Mouse (Mus musculus): ENCODE data around the gene Kifc5b. TPM values are rescaled to one million over a fixed set of nuclear protein-coding genes. Genes with fewer than 3 reads are reported as not detected.

The Kifc5b gene
- polyA plus RNA-seq, 1 experiment from 2014 or later, result 9.0 TPM

DNA sequence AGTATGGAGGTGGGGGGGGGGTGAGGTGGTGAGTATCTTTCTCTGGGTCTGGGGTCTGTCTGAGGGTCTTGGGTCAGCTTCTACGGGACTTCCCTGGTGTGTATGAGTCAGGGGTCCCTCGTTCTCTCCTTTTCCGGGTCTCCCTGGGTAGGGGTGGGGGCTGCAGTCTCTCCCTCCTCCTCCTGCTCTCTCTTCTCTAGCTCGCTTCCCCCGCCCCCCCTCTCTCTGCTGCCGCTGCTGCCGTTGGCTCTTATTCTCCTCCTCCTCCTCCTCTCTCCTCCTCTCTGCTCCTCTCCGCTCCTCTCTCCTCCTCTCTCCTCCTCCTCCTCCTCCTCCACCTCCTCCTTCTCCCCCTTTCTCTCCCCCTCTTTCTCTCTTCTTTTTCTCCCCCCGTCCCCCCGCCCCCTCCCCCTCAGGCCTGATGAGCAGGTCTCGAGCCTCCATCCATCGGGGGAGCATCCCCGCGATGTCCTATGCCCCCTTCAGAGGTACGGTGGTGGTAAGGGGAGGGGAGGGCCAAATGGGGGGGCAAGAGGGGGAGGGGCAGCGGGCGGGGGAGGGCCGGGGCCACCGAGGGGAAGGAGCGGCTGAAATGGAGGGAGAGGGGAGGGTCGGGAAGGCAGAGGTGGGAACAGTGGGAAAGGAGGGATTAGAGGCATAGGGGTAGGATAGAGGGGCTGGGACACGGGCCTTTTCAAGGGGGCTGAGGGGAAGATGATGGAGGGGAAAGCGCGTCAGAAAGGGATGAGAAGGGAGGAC lies 24.3 kb downstream of the Kifc5b start, which contains the start of gene Syngap1:
Gene Syngap1 (plus strand): TSS at position 223 of the 759 bp plus-strand sequence.
- ATAC-seq (ENCODE audit: low read depth), result 0 out of 2 replicates have a peak, but pooled peaks have one; percentile 3
- no peaks in the 10 kb centered on the region for H3K27me3 ChIP-seq (ENCODE audit: control insufficient read depth, insufficient read depth, low read depth, low read length)
- peak within 1 kb of the TSS; percentile 62 for H3K4me2 ChIP-seq (ENCODE audit: low read depth, low read length)
- H3K4me1 ChIP-seq (replicated peaks; ENCODE audit: control insufficient read depth, insufficient read depth, low read length), result peaks cover 25% of the 10 kb centered on the region
- H3K27ac ChIP-seq (ENCODE audit: low read length), result peak within 1 kb of the TSS; percentile 81
- H3K9ac ChIP-seq (ENCODE audit: low read length), result peak within 1 kb of the TSS; percentile 65
- H3K9me3 ChIP-seq (ENCODE audit: control insufficient read depth, low read length), result no peaks in the 10 kb centered on the region
- H3K4me3 ChIP-seq (ENCODE audit: low read length), result peak within 1 kb of the TSS; percentile 75
- 4% methylated on average over 22 of the region's 24 CpGs for WGBS
- H3K36me3 ChIP-seq (ENCODE audit: control insufficient read depth, insufficient read depth, low read length), result no peaks in the 10 kb centered on the region

- peak overlapping the region; percentile 34 for H3K9ac ChIP-seq (ENCODE audit: low read length)
- peaks cover 27% of the 10 kb centered on the region for H3K4me1 ChIP-seq (replicated peaks; ENCODE audit: control insufficient read depth, insufficient read depth, low read length)
- H3K4me2 ChIP-seq (ENCODE audit: low read depth, low read length), result peak overlapping the region; percentile 50
- H3K36me3 ChIP-seq (ENCODE audit: control insufficient read depth, insufficient read depth, low read length), result no peaks in the 10 kb centered on the region
- no peaks in the 10 kb centered on the region for H3K27me3 ChIP-seq (ENCODE audit: control insufficient read depth, insufficient read depth, low read depth, low read length)
- no peak for ATAC-seq (ENCODE audit: low read depth)
- H3K9me3 ChIP-seq (ENCODE audit: control insufficient read depth, low read length), result no peaks in the 10 kb centered on the region
- H3K27ac ChIP-seq (ENCODE audit: low read length), result no peak overlapping the region
- peak overlapping the region; percentile 42 for H3K4me3 ChIP-seq (ENCODE audit: low read length)
- WGBS, result 17% methylated on average over 4 of the region's 4 CpGs
Observed at GRCm38 (mm10) chr17:26941841-26942570, 25.1 kb downstream of the Kifc5b start.

- Histone ChIP-seq H3K27me3 (ENCODE audit: control insufficient read depth, insufficient read depth, low read depth, low read length) (no peaks in the 10 kb centered on the region), H3K4me1 (replicated peaks; ENCODE audit: control insufficient read depth, insufficient read depth, low read length) (peaks cover 27% of the 10 kb centered on the region), H3K9ac (ENCODE audit: low read length) (peak overlapping the region; percentile 72), H3K36me3 (ENCODE audit: control insufficient read depth, insufficient read depth, low read length) (no peaks in the 10 kb centered on the region), H3K9me3 (ENCODE audit: control insufficient read depth, low read length) (no peaks in the 10 kb centered on the region), H3K27ac (ENCODE audit: low read length) (peak overlapping the region; percentile 58), H3K4me3 (ENCODE audit: low read length) (peak overlapping the region; percentile 53), H3K4me2 (ENCODE audit: low read depth, low read length) (peak overlapping the region; percentile 79)
- ATAC-seq (ENCODE audit: low read depth), result no peak
- 35% methylated on average over 13 of the region's 13 CpGs for WGBS
Observed at GRCm38 (mm10) chr17:26945824-26946495, 29.1 kb downstream of the Kifc5b start.

DNA sequence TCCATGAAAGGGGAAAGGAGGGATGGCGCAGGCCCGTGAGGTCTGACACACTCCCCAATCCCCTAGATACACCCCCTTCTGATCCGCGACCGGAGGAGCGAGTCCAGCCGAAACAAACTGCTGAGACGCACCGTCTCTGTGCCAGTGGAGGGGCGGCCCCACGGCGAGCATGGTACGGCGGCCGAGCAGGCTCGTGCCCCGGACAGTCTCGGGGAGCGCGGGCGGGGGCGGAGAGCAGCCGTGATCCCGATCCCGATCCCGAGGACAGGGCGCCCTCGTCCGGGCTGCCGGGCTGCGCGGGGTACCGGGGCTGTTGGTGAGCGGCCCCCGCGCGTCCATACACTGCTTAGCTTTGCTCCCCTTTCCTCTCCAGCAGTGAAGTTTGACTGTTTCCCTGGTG lies 29.7 kb downstream of the Kifc5b start:
- Histone ChIP-seq H3K4me2 (ENCODE audit: low read depth, low read length) (peak overlapping the region; percentile 79), H3K27me3 (ENCODE audit: control insufficient read depth, insufficient read depth, low read depth, low read length) (no peaks in the 10 kb centered on the region), H3K9ac (ENCODE audit: low read length) (peak overlapping the region; percentile 72), H3K4me3 (ENCODE audit: low read length) (peak overlapping the region; percentile 53), H3K4me1 (replicated peaks; ENCODE audit: control insufficient read depth, insufficient read depth, low read length) (peaks cover 33% of the 10 kb centered on the region), H3K27ac (ENCODE audit: low read length) (peak overlapping the region; percentile 58), H3K9me3 (ENCODE audit: control insufficient read depth, low read length) (no peaks in the 10 kb centered on the region), H3K36me3 (ENCODE audit: control insufficient read depth, insufficient read depth, low read length) (no peaks in the 10 kb centered on the region)
- WGBS, result 2% methylated on average over 36 of the region's 37 CpGs
- peak; percentile 67 for ATAC-seq (ENCODE audit: low read depth)

GRCm38 (mm10) chr17:26947231-26948100 lies 30.6 kb downstream of the Kifc5b start:
- no peak for ATAC-seq (ENCODE audit: low read depth)
- Histone ChIP-seq H3K36me3 (ENCODE audit: control insufficient read depth, insufficient read depth, low read length) (no peaks in the 10 kb centered on the region), H3K9me3 (ENCODE audit: control insufficient read depth, low read length) (no peaks in the 10 kb centered on the region), H3K27me3 (ENCODE audit: control insufficient read depth, insufficient read depth, low read depth, low read length) (no peaks in the 10 kb centered on the region), H3K27ac (ENCODE audit: low read length) (no peak overlapping the region), H3K4me3 (ENCODE audit: low read length) (no peak overlapping the region), H3K4me1 (replicated peaks; ENCODE audit: control insufficient read depth, insufficient read depth, low read length) (peaks cover 40% of the 10 kb centered on the region), H3K4me2 (ENCODE audit: low read depth, low read length) (peak overlapping the region; percentile 79), H3K9ac (ENCODE audit: low read length) (no peak overlapping the region)
- WGBS, result 54% methylated on average over 12 of the region's 12 CpGs

GRCm38 (mm10) chr17:26948316-26949050 lies 31.6 kb downstream of the Kifc5b start:
- Histone ChIP-seq H3K4me3 (ENCODE audit: low read length) (peak overlapping the region; percentile 71), H3K4me2 (ENCODE audit: low read depth, low read length) (peak overlapping the region; percentile 92), H3K27me3 (ENCODE audit: control insufficient read depth, insufficient read depth, low read depth, low read length) (no peaks in the 10 kb centered on the region; the same call in 1 of the 2 replicates), H3K27ac (ENCODE audit: low read length) (peak overlapping the region; percentile 64), H3K4me1 (replicated peaks; ENCODE audit: control insufficient read depth, insufficient read depth, low read length) (peaks cover 48% of the 10 kb centered on the region), H3K9me3 (ENCODE audit: control insufficient read depth, low read length) (no peaks in the 10 kb centered on the region), H3K9ac (ENCODE audit: low read length) (peak overlapping the region; percentile 74), H3K36me3 (ENCODE audit: control insufficient read depth, insufficient read depth, low read length) (no peaks in the 10 kb centered on the region)
- ATAC-seq (ENCODE audit: low read depth), result peak; percentile 15; the same call in 1 of the 2 replicates
- under 1% methylated on average over 24 of the region's 87 CpGs for WGBS

DNA sequence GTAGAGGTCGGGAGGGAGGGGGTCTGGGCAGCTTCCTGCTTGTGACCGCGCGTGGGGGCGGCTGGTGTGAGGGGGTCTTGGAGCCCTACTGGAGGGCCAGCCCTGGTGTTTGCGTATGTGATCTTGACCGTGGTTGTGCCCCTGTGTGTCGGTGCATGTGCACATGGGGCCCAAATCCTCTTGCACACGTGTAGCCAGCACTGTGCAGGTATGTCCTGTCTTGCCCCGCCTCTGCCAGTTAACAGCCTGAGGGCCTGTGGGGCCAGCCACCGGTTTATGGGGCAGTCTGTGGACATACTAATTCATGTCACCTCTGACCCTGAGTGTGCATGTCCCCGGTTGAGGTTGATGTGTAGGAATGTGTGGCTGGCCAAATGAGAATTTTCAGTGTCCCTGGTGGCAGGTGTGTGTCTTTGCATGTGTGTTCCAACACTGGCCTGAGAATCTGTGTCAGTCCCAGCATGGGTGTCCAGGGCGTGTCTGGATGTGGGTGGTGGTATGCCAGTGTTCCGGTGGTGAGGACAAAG lies 32.2 kb downstream of the Kifc5b start:
- H3K4me1 ChIP-seq (replicated peaks; ENCODE audit: control insufficient read depth, insufficient read depth, low read length), result peaks cover 53% of the 10 kb centered on the region
- no peaks in the 10 kb centered on the region for H3K9me3 ChIP-seq (ENCODE audit: control insufficient read depth, low read length)
- no peak overlapping the region for H3K27ac ChIP-seq (ENCODE audit: low read length)
- H3K36me3 ChIP-seq (ENCODE audit: control insufficient read depth, insufficient read depth, low read length), result no peaks in the 10 kb centered on the region
- 7% methylated on average over 13 of the region's 14 CpGs for WGBS
- ATAC-seq (ENCODE audit: low read depth), result peak; percentile 13; the same call in 1 of the 2 replicates
- no peaks in the 10 kb centered on the region; the same call in 1 of the 2 replicates for H3K27me3 ChIP-seq (ENCODE audit: control insufficient read depth, insufficient read depth, low read depth, low read length)
- peak overlapping the region; percentile 74 for H3K9ac ChIP-seq (ENCODE audit: low read length)
- H3K4me2 ChIP-seq (ENCODE audit: low read depth, low read length), result peak overlapping the region; percentile 92
- peak overlapping the region; percentile 71 for H3K4me3 ChIP-seq (ENCODE audit: low read length)

DNA sequence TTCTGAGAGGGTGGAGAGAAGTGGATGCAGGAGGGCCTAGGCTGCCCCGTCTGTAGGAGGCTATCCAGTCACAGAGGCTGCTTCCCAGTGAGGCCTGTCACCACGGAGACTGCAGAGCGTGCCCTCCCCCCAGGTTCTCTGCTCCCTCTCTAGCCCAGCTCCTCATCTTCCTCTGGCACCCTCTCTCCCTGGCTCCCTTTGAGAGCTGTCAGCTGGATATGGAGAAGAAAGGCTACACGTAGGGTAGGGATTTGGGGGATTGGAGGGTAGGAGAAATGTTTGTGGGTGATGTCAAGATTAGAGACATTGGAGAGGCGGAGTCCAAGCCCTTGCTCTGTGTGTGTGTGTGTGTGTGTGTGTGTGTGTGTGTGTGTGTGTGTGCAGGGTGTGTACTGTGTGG lies 33.0 kb downstream of the Kifc5b start:
- Histone ChIP-seq H3K4me3 (ENCODE audit: low read length) (no peak overlapping the region), H3K4me2 (ENCODE audit: low read depth, low read length) (peak overlapping the region; percentile 92; the same call in 1 of the 2 replicates), H3K9me3 (ENCODE audit: control insufficient read depth, low read length) (no peaks in the 10 kb centered on the region), H3K27ac (ENCODE audit: low read length) (no peak overlapping the region), H3K36me3 (ENCODE audit: control insufficient read depth, insufficient read depth, low read length) (no peaks in the 10 kb centered on the region), H3K27me3 (ENCODE audit: control insufficient read depth, insufficient read depth, low read depth, low read length) (no peaks in the 10 kb centered on the region; the same call in 1 of the 2 replicates), H3K4me1 (replicated peaks; ENCODE audit: control insufficient read depth, insufficient read depth, low read length) (peaks cover 53% of the 10 kb centered on the region), H3K9ac (ENCODE audit: low read length) (no peak overlapping the region)
- WGBS, result 38% methylated on average over 5 of the region's 5 CpGs
- no peak for ATAC-seq (ENCODE audit: low read depth)

All from lung, embryonic 16.5 days (tissue).